Mouse (Mus musculus) liver, embryonic 15.5 days (tissue): ENCODE data around the gene Camk1d. TPM values are rescaled to one million over a fixed set of nuclear protein-coding genes. Genes with fewer than 3 reads are reported as not detected.

Source experiments
- ATAC-seq: fragments of 200-750 bp; cut with Nextera tagmentation; 2 replicates; pipeline ENCODE4 v1.8.0; 2017; ENCODE audit warnings: moderate number of reproducible peaks, mild to moderate bottlenecking, moderate library complexity; ENCODE audit not compliant: insufficient read depth
- H3K27ac ChIP-seq: fragments of 300-500 bp; sonication (generic); replicated peaks from 2 replicates; pipeline ENCODE4 v1.5.1; 2015; ENCODE audit warnings: mild to moderate bottlenecking, inconsistent platforms
- H3K27me3 ChIP-seq: fragments of 300-500 bp; sonication (generic); 2 replicates; pipeline ENCODE4 v1.6.1; 2015; ENCODE audit warnings: mild to moderate bottlenecking, inconsistent platforms
- H3K36me3 ChIP-seq: fragments of 300-500 bp; sonication (generic); replicated peaks from 2 replicates; pipeline ENCODE4 v1.6.1; 2015; ENCODE audit warnings: moderate library complexity, mild to moderate bottlenecking, inconsistent platforms
- H3K4me1 ChIP-seq: fragments of 300-500 bp; sonication (generic); replicated peaks from 2 replicates; pipeline ENCODE4 v1.6.1; 2015; ENCODE audit warnings: inconsistent platforms
- H3K4me2 ChIP-seq: fragments of 300-500 bp; sonication (generic); 2 replicates; pipeline ENCODE4 v1.6.1; 2015; ENCODE audit warnings: moderate library complexity, mild to moderate bottlenecking, inconsistent platforms
- H3K4me3 ChIP-seq: fragments of 300-500 bp; sonication (generic); replicated peaks from 2 replicates; pipeline ENCODE4 v1.5.1; 2015; ENCODE audit warnings: mild to moderate bottlenecking, inconsistent platforms
- H3K9ac ChIP-seq: fragments of 300-500 bp; sonication (generic); 2 replicates; pipeline ENCODE4 v1.6.1; 2015; ENCODE audit warnings: moderate library complexity, mild to moderate bottlenecking, inconsistent platforms
- H3K9me3 ChIP-seq: fragments of 300-500 bp; sonication (generic); replicated peaks from 2 replicates; pipeline ENCODE4 v1.6.1; 2016; ENCODE audit warnings: inconsistent platforms
- WGBS: fragments of 180-500 bp; shearing (Covaris S2); methylation state at CpG from one replicate; pipeline ENCODE4 v1.1.7; 2015; ENCODE audit warnings: mixed read lengths; ENCODE audit not compliant: insufficient replicate concordance; 5-methylcytosine and 5-hydroxymethylcytosine counted together
- polyA plus RNA-seq: library from polyadenylated mRNA; unstranded; fragments of >200 nt; fragmentation: Nextera tagmentation; extraction: Ambion mirVana; gene quantifications from 2 replicates; pipeline ENCODE4 v1.2.1, GENCODE M21; 2015

Camk1d gene
- polyA plus RNA-seq, 1 experiment from 2014 or later = 1.5 TPM

- no peaks in the 10 kb centered on the region for H3K9me3 ChIP-seq
- H3K4me3 ChIP-seq = no peak overlapping the region
- WGBS = 44% methylated on average over 2 of the region's 2 CpGs
- no peak overlapping the region for H3K4me2 ChIP-seq
- no peaks in the 10 kb centered on the region for H3K36me3 ChIP-seq
- no peak overlapping the region for H3K27ac ChIP-seq
- no peak for ATAC-seq
- no peak overlapping the region for H3K9ac ChIP-seq
- 0 out of 2 replicates have a peak, but pooled peaks cover 4% of the 10 kb centered on the region for H3K4me1 ChIP-seq
- no peaks in the 10 kb centered on the region for H3K27me3 ChIP-seq
Observed at GRCm38 (mm10) chr2:5677472-5677871, 36.8 kb downstream of the Camk1d start.

DNA sequence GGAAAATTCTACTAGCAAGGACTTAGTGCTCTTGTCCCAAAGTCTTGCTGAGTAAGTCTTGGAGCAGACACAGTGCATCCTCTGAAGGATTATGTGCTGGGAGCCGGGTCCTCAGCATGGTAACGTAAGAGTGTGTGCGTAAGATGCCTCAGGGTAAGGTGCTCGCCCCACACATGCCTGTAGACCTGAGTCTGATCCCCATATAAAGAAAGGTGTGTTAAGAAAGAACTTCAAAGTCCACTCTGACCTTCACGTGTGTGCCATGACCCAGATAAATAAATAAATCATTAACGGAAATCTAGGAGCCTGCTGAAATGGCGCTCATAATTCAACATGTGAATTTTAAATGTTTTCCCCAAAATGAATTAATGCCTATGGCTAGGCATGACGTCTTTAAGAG is 37.5 kb downstream of the Camk1d start:
- H3K27me3 ChIP-seq = no peaks in the 10 kb centered on the region
- H3K4me2 ChIP-seq = no peak overlapping the region
- no peak for ATAC-seq
- no peak overlapping the region for H3K27ac ChIP-seq
- WGBS = 59% methylated on average over 8 of the region's 8 CpGs
- H3K4me1 ChIP-seq = 0 out of 2 replicates have a peak, but pooled peaks cover 4% of the 10 kb centered on the region
- H3K9ac ChIP-seq = no peak overlapping the region
- no peaks in the 10 kb centered on the region for H3K9me3 ChIP-seq
- no peaks in the 10 kb centered on the region for H3K36me3 ChIP-seq
- no peak overlapping the region for H3K4me3 ChIP-seq

- Histone ChIP-seq H3K9me3 (no peaks in the 10 kb centered on the region), H3K4me2 (no peak overlapping the region), H3K36me3 (no peaks in the 10 kb centered on the region), H3K4me1 (0 out of 2 replicates have a peak, but pooled peaks cover 4% of the 10 kb centered on the region), H3K9ac (no peak overlapping the region), H3K27me3 (no peaks in the 10 kb centered on the region), H3K27ac (no peak overlapping the region), H3K4me3 (no peak overlapping the region)
- no peak for ATAC-seq
- WGBS = 42% methylated on average over 9 of the region's 9 CpGs
Observed at GRCm38 (mm10) chr2:5676143-5676483, 38.2 kb downstream of the Camk1d start.

- no peak overlapping the region for H3K27ac ChIP-seq
- no peaks in the 10 kb centered on the region for H3K9me3 ChIP-seq
- no peak for ATAC-seq
- no peaks in the 10 kb centered on the region for H3K36me3 ChIP-seq
- H3K27me3 ChIP-seq = no peaks in the 10 kb centered on the region
- no peak overlapping the region for H3K4me2 ChIP-seq
- 0 out of 2 replicates have a peak, but pooled peaks cover 4% of the 10 kb centered on the region for H3K4me1 ChIP-seq
- 69% methylated on average over 12 of the region's 12 CpGs for WGBS
- no peak overlapping the region for H3K9ac ChIP-seq
- H3K4me3 ChIP-seq = no peak overlapping the region
Observed at GRCm38 (mm10) chr2:5675431-5676142, 38.7 kb downstream of the Camk1d start.

DNA sequence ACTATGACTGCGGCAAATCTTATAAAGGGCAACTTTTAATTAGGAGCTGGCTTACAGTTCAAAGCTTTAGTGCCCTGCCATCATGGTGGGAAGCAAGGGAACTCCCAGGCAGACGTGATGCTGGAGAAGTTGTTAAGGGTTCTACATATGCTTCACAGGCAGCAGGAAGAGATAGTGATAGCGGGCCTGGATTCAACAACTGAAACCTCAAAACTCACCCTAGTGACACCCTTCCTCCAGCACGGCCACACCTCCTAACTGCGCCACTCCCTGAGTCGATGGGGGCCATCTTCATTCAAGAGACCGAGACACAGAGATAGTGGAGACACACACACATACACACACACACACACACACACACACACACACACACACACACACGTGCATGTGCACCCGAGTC is 39.8 kb downstream of the Camk1d start:
- WGBS = 49% methylated on average over 9 of the region's 9 CpGs
- H3K4me3 ChIP-seq = no peak overlapping the region
- no peak overlapping the region for H3K4me2 ChIP-seq
- H3K27ac ChIP-seq = no peak overlapping the region
- H3K9me3 ChIP-seq = no peaks in the 10 kb centered on the region
- no peak for ATAC-seq
- H3K4me1 ChIP-seq = 0 out of 2 replicates have a peak, but pooled peaks cover 4% of the 10 kb centered on the region
- no peaks in the 10 kb centered on the region for H3K27me3 ChIP-seq
- H3K36me3 ChIP-seq = no peaks in the 10 kb centered on the region
- no peak overlapping the region for H3K9ac ChIP-seq

GRCm38 (mm10) chr2:5673816-5674215 is 40.5 kb downstream of the Camk1d start:
- Histone ChIP-seq H3K4me1 (0 out of 2 replicates have a peak, but pooled peaks cover 4% of the 10 kb centered on the region), H3K9me3 (no peaks in the 10 kb centered on the region), H3K9ac (no peak overlapping the region), H3K27ac (no peak overlapping the region), H3K4me3 (no peak overlapping the region), H3K27me3 (no peaks in the 10 kb centered on the region), H3K36me3 (no peaks in the 10 kb centered on the region), H3K4me2 (no peak overlapping the region)
- WGBS = 47% methylated on average over 6 of the region's 6 CpGs
- ATAC-seq = no peak; the same call in 1 of the 2 replicates

DNA sequence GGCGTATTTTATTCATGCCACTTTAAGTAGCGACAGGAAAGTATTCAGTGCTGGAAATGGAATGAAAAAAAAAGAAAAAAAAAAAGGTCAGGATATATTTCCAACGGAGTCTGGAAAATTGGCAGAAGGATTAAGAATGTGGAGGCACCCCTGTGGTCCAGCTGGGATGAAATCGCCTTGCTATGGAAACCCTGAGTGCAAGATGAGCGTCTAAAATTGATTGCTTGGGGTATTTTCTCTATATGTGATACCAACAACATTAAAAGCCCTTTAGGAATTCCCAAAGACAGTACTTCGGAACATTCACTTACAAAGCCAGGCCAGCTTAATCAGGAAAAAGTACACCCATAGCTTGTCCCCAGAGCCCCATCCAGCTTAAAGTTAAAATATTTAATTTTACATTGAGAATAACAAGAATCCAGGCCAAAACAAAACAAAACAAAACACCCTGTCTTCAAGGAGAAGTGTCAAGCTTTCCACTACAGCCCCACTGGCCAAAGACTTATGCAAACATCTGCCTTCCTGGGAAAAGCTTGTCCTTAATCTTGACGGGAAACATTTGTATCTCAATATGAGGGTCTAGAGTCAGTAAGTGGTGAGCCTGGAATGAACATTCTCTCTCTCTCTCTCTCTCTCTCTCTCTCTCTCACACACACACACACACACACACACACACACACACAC is 41.3 kb downstream of the Camk1d start:
- Histone ChIP-seq H3K4me3 (no peak overlapping the region), H3K9me3 (no peaks in the 10 kb centered on the region), H3K27ac (no peak overlapping the region), H3K36me3 (no peaks in the 10 kb centered on the region), H3K27me3 (no peaks in the 10 kb centered on the region), H3K4me1 (0 out of 2 replicates have a peak, but pooled peaks cover 4% of the 10 kb centered on the region), H3K4me2 (no peak overlapping the region), H3K9ac (no peak overlapping the region)
- 64% methylated on average over 7 of the region's 7 CpGs for WGBS
- ATAC-seq = no peak

DNA sequence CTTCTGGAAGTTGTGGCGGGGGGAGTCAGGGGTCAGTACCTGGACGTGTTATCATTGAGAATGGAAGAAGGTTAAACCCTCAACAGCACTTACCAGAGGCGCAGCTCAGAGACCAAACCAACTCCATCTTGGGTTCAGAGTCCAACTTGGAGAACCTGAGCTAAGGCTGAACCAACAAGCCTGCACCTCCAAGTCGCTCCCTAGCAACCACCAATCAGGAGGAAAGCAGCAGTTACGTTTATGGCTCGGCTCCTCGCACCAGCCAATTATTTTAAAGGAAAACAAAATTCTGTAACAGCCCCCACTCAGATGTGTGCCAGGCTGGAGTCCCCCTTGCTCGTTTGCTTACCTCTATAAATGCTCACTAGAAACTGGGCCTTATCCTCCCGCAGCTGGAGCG is 44.2 kb downstream of the Camk1d start:
- Histone ChIP-seq H3K4me3 (no peak overlapping the region), H3K27ac (no peak overlapping the region), H3K4me2 (no peak overlapping the region), H3K27me3 (no peaks in the 10 kb centered on the region), H3K9me3 (no peaks in the 10 kb centered on the region), H3K9ac (no peak overlapping the region), H3K4me1 (no peaks in the 10 kb centered on the region), H3K36me3 (no peaks in the 10 kb centered on the region)
- WGBS = 69% methylated on average over 10 of the region's 10 CpGs
- no peak for ATAC-seq

DNA sequence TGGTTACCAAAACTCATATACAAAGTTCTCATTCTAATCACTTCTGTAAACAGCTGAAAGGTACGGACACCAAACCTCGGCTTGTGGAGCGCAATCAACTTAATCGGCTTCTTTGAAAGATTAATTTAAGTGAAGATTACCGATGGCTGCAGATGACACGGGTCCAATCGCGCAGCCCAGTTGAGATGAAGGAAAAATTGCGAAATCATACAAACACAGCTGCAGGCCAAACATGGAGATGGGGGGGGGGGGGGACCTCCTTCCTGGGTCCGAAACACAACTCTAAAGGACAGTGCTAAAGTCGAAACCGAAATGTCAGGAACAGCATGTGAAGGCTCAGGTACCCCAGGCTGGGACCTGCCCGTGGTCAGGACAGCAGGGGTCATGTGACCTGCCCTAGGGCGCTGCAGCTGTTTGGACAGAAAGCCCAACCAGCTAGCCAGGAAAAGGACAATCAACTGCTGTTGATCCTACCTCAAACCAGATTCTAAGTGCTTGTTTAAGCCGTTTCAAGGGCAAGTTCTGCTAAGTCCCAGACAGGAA is 44.7 kb downstream of the Camk1d start:
- H3K27ac ChIP-seq = no peak overlapping the region; the same call in 1 of the 2 replicates
- H3K4me1 ChIP-seq = no peaks in the 10 kb centered on the region
- H3K27me3 ChIP-seq = no peaks in the 10 kb centered on the region
- H3K4me3 ChIP-seq = no peak overlapping the region
- no peaks in the 10 kb centered on the region for H3K36me3 ChIP-seq
- no peaks in the 10 kb centered on the region for H3K9me3 ChIP-seq
- peak; percentile 68 for ATAC-seq
- H3K4me2 ChIP-seq = no peak overlapping the region
- no peak overlapping the region for H3K9ac ChIP-seq
- 60% methylated on average over 15 of the region's 15 CpGs for WGBS

DNA sequence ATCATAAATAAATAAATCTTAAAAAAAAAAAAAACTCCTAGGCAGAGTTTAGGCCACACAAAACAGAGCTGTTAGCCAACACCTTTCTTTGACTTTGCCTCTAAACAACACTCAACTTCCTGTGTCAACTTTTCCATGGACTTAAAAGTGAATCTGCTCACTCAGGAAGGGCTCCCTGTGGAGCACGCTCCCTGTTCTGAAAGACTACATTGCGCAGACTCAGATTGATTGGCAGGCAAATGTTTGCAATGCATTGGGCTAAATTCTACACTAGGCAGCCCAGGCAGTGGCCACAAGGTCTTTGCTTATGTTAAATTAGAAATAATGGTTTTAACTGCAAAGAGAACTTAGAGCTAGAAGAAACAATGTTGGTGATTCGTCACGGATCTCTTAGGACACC is 45.4 kb downstream of the Camk1d start:
- Histone ChIP-seq H3K27me3 (no peaks in the 10 kb centered on the region), H3K9ac (no peak overlapping the region), H3K9me3 (no peaks in the 10 kb centered on the region), H3K4me2 (no peak overlapping the region), H3K27ac (no peak overlapping the region; the same call in none of the 2 replicates), H3K4me3 (no peak overlapping the region), H3K36me3 (no peaks in the 10 kb centered on the region), H3K4me1 (no peaks in the 10 kb centered on the region)
- WGBS = 63% methylated on average over 4 of the region's 4 CpGs
- peak; percentile 56 for ATAC-seq

DNA sequence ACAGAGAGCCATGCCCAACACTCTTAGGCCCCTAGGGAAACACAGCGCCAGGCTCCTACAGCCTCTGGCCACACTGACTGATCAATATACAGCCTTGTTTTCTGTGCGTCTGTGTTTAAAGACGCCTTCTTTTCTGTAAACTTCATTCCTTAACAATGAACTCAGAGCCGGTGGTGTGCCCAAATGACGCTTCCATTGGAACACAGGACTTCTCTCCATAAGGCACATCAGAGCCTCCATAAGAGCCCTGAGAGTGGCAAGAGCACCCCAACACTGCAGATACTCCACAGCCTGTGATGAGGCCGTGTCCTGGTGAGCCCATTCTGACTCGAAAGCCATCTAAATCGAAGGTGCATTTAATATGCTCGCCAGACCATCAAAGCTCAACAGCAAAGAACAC is 50.8 kb downstream of the Camk1d start:
- H3K4me2 ChIP-seq = no peak overlapping the region
- no peak for ATAC-seq
- H3K27ac ChIP-seq = no peak overlapping the region
- H3K27me3 ChIP-seq = no peaks in the 10 kb centered on the region
- no peaks in the 10 kb centered on the region for H3K4me1 ChIP-seq
- no peaks in the 10 kb centered on the region for H3K9me3 ChIP-seq
- H3K36me3 ChIP-seq = no peaks in the 10 kb centered on the region
- H3K4me3 ChIP-seq = no peak overlapping the region
- WGBS = 72% methylated on average over 9 of the region's 9 CpGs
- no peak overlapping the region for H3K9ac ChIP-seq
